Mouse (Mus musculus) heart, embryonic 13.5 days (tissue): ENCODE results near the gene Pakap. TPM values are rescaled to one million over a fixed set of nuclear protein-coding genes. Genes with fewer than 3 reads are reported as not detected.

Source experiments
- ATAC-seq: fragments of 200-750 bp; cut with Nextera tagmentation; 2 replicates; pipeline ENCODE4 v1.8.0; 2017; ENCODE audit warnings: moderate TSS enrichment; ENCODE audit not compliant: insufficient number of reproducible peaks, low FRiP score, low TSS enrichment; ENCODE audit errors: extremely low read depth
- H3K27ac ChIP-seq: fragments of 300-500 bp; sonication (generic); replicated peaks from 2 replicates; pipeline ENCODE4 v1.5.1; 2015; ENCODE audit warnings: moderate library complexity, mild to moderate bottlenecking, inconsistent platforms
- H3K27me3 ChIP-seq: fragments of 300-500 bp; sonication (generic); replicated peaks from 2 replicates; pipeline ENCODE4 v1.6.1; 2015; ENCODE audit warnings: mild to moderate bottlenecking, inconsistent platforms
- H3K36me3 ChIP-seq: fragments of 300-500 bp; sonication (generic); 2 replicates; pipeline ENCODE4 v1.6.1; 2015; ENCODE audit warnings: mild to moderate bottlenecking, inconsistent platforms
- H3K4me1 ChIP-seq: fragments of 300-500 bp; sonication (generic); 2 replicates; pipeline ENCODE4 v1.6.1; 2015; ENCODE audit warnings: inconsistent platforms
- H3K4me2 ChIP-seq: fragments of 300-500 bp; sonication (generic); 2 replicates; pipeline ENCODE4 v1.6.1; 2015; ENCODE audit warnings: inconsistent platforms, mild to moderate bottlenecking, moderate library complexity
- H3K4me3 ChIP-seq: fragments of 300-500 bp; sonication (generic); 2 replicates; pipeline ENCODE4 v1.5.1; 2015; ENCODE audit warnings: moderate library complexity, mild to moderate bottlenecking, inconsistent platforms
- H3K9ac ChIP-seq: fragments of 300-500 bp; sonication (generic); 2 replicates; pipeline ENCODE4 v1.6.1; 2015; ENCODE audit warnings: inconsistent platforms, mild to moderate bottlenecking, moderate library complexity
- H3K9me3 ChIP-seq: fragments of 300-500 bp; sonication (generic); 2 replicates; pipeline ENCODE4 v1.6.1; 2016; ENCODE audit warnings: inconsistent platforms
- WGBS: fragments of 180-500 bp; shearing (Covaris S2); methylation state at CpG from one replicate; pipeline ENCODE4 v1.1.7; 2015; ENCODE audit warnings: mixed read lengths; 5-methylcytosine and 5-hydroxymethylcytosine counted together
- polyA plus RNA-seq: library from polyadenylated mRNA; unstranded; fragments of >200 nt; fragmentation: Nextera tagmentation; extraction: Ambion mirVana; gene quantifications from 2 replicates; pipeline ENCODE4 v1.2.1, GENCODE M21; 2015

Pakap gene
- polyA plus RNA-seq, 1 experiment from 2014 or later = 49.3 TPM

- Histone ChIP-seq H3K4me2 (peak overlapping the region; percentile 82), H3K27me3 (no peaks in the 10 kb centered on the region), H3K36me3 (peaks cover 20% of the 10 kb centered on the region), H3K4me3 (peak overlapping the region; percentile 58), H3K9me3 (no peaks in the 10 kb centered on the region), H3K9ac (peak overlapping the region; percentile 91), H3K27ac (peak overlapping the region; percentile 95), H3K4me1 (peaks cover 81% of the 10 kb centered on the region)
- WGBS = 9% methylated on average over 12 of the region's 12 CpGs
- ATAC-seq = no peak
Observed at GRCm38 (mm10) chr4:57846381-57846990, 278.5 kb downstream of the Pakap start.

GRCm38 (mm10) chr4:57846991-57847422 is 279.0 kb downstream of the Pakap start:
- peak overlapping the region; percentile 91 for H3K9ac ChIP-seq
- peaks cover 82% of the 10 kb centered on the region for H3K4me1 ChIP-seq
- no peaks in the 10 kb centered on the region for H3K27me3 ChIP-seq
- peak overlapping the region; percentile 82 for H3K4me2 ChIP-seq
- whole genome bisulfite sequencing = 12% methylated on average over 8 of the region's 8 CpGs
- peak overlapping the region; percentile 58 for H3K4me3 ChIP-seq
- H3K9me3 ChIP-seq = no peaks in the 10 kb centered on the region
- peaks cover 25% of the 10 kb centered on the region for H3K36me3 ChIP-seq
- peak overlapping the region; percentile 95 for H3K27ac ChIP-seq
- no peak for ATAC-seq

- peaks cover 29% of the 10 kb centered on the region for H3K36me3 ChIP-seq
- H3K27me3 ChIP-seq = no peaks in the 10 kb centered on the region
- H3K27ac ChIP-seq = peak overlapping the region; percentile 95
- no peaks in the 10 kb centered on the region for H3K9me3 ChIP-seq
- no peak for ATAC-seq
- H3K9ac ChIP-seq = peak overlapping the region; percentile 91
- peak overlapping the region; percentile 82 for H3K4me2 ChIP-seq
- peaks cover 82% of the 10 kb centered on the region for H3K4me1 ChIP-seq
- peak overlapping the region; percentile 58 for H3K4me3 ChIP-seq
- 71% methylated on average over 3 of the region's 3 CpGs for WGBS
Observed at GRCm38 (mm10) chr4:57847676-57848075, 279.7 kb downstream of the Pakap start.

DNA sequence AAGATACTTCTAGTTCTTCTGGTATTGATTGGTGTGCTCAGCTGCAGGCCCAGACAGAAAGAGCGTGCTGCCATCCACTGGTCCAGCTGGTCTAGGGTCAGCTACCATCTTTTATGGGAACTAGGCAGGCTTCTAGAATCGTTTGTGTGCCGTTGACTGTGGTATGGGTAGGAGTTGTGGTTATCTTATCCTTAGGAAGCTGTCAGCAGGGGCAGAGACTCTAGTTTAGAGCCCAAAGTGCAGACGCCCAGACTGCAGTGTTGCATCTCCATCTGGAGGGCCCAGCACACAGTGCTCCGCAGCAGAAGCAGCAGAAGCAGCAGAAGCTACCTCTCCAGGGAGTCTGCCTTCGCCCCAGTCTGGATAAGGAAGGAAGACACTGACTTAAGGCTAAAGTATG is 281.5 kb downstream of the Pakap start:
- H3K4me1 ChIP-seq = peaks cover 74% of the 10 kb centered on the region
- H3K4me3 ChIP-seq = no peak overlapping the region
- peak overlapping the region; percentile 40 for H3K27ac ChIP-seq
- 37% methylated on average over 6 of the region's 6 CpGs for WGBS
- no peaks in the 10 kb centered on the region for H3K27me3 ChIP-seq
- no peak for ATAC-seq
- H3K9me3 ChIP-seq = no peaks in the 10 kb centered on the region
- H3K9ac ChIP-seq = peak overlapping the region; percentile 14; the same call in 1 of the 2 replicates
- peaks cover 34% of the 10 kb centered on the region for H3K36me3 ChIP-seq
- H3K4me2 ChIP-seq = no peak overlapping the region

DNA sequence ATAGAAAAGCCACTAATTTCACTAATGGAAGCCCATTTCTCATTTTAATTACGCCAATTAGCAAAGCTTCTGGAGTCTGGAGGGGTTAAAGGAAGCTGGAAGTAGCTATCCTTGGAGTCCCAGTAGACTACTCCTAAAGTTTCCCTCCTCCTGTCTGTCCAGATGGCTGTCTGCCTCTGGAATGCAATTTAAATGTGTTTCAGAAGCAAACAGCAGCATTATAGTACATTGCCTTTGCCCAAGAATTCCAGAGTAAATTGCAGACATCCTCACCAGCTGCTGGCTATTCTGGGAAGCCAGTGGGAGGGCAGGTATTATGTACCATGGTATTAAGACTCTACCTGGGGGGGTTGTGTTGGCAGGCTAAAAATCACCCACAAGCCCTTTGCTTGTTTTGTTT is 283.8 kb downstream of the Pakap start:
- Histone ChIP-seq H3K4me1 (peaks cover 54% of the 10 kb centered on the region), H3K9ac (no peak overlapping the region), H3K4me2 (no peak overlapping the region), H3K27ac (no peak overlapping the region), H3K4me3 (no peak overlapping the region), H3K9me3 (no peaks in the 10 kb centered on the region), H3K27me3 (no peaks in the 10 kb centered on the region), H3K36me3 (peaks cover 56% of the 10 kb centered on the region)
- WGBS = 70% methylated on average over 1 of the region's 1 CpGs
- ATAC-seq = no peak

DNA sequence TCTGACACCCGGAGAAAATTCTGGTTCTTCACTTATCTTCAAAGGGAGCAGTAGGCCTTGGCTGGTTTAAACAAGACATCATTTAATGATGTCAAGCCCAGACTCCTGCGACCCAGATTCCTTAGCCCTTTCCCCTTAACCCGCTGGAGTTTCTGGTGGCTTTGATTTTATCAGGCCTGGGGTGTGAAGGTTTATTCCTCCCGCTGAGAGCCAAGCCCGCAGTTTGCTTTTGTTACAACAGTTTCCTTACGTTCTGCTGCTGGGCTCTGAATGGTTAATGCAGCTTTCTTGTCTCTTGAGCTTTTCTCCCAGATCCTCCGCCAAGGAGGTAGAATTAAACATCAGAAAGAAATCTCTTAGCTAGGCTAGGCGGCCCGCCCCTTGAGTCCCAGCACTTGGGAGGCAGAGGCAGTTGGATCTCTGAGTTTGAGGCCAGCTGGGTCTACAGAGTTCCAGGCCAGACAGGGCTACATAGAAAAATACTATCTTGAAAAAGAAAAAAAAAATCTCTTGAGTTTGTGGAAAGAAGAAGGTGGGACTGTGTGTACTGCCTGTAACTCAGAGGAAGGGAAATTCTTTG is 284.6 kb downstream of the Pakap start:
- H3K9ac ChIP-seq = no peak overlapping the region
- peaks cover 65% of the 10 kb centered on the region for H3K36me3 ChIP-seq
- ATAC-seq = no peak
- no peaks in the 10 kb centered on the region for H3K27me3 ChIP-seq
- H3K4me1 ChIP-seq = peaks cover 46% of the 10 kb centered on the region
- no peak overlapping the region for H3K4me3 ChIP-seq
- 29% methylated on average over 9 of the region's 9 CpGs for WGBS
- H3K27ac ChIP-seq = peak overlapping the region; percentile 61
- H3K4me2 ChIP-seq = no peak overlapping the region
- no peaks in the 10 kb centered on the region for H3K9me3 ChIP-seq

DNA sequence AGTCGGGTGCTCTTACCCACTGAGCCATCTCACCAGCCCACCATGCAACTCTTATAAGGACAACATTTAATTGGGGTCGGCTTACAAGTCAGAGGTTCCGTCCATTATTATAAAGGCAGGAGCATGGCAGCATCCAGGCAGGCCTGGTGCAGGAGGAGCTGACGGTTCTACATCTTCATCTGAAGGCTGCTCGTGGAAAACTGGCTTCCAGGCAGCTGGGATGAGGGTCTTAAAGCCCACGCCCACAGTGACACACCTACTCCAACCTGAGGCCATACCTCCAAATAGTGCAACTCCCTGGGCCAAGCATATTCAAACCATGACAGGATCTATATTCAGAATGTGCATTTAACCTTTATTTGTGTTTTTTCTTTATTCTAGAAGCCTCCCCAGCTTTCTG is 286.2 kb downstream of the Pakap start:
- 74% methylated on average over 6 of the region's 6 CpGs for WGBS
- peaks cover 77% of the 10 kb centered on the region for H3K36me3 ChIP-seq
- ATAC-seq = no peak

GRCm38 (mm10) chr4:57855281-57855941 is 287.4 kb downstream of the Pakap start:
- no peak overlapping the region for H3K4me2 ChIP-seq
- H3K27ac ChIP-seq = no peak overlapping the region
- H3K36me3 ChIP-seq = peaks cover 79% of the 10 kb centered on the region
- H3K9me3 ChIP-seq = no peaks in the 10 kb centered on the region
- no peaks in the 10 kb centered on the region for H3K27me3 ChIP-seq
- 72% methylated on average over 18 of the region's 18 CpGs for WGBS
- H3K4me3 ChIP-seq = no peak overlapping the region
- H3K9ac ChIP-seq = no peak overlapping the region
- ATAC-seq = no peak
- H3K4me1 ChIP-seq = peaks cover 51% of the 10 kb centered on the region

More for the DNA sequence above, 286.2 kb downstream of the Pakap start:
- Histone ChIP-seq H3K9ac (no peak overlapping the region), H3K27me3 (no peaks in the 10 kb centered on the region), H3K9me3 (no peaks in the 10 kb centered on the region), H3K4me1 (peaks cover 47% of the 10 kb centered on the region), H3K4me2 (no peak overlapping the region), H3K4me3 (no peak overlapping the region), H3K27ac (no peak overlapping the region)

- no peaks in the 10 kb centered on the region for H3K9me3 ChIP-seq
- H3K4me3 ChIP-seq = no peak overlapping the region
- H3K4me1 ChIP-seq = peaks cover 54% of the 10 kb centered on the region
- WGBS = 90% methylated on average over 10 of the region's 10 CpGs
- H3K27me3 ChIP-seq = no peaks in the 10 kb centered on the region
- H3K36me3 ChIP-seq = peaks cover 76% of the 10 kb centered on the region
- H3K9ac ChIP-seq = no peak overlapping the region
- H3K27ac ChIP-seq = no peak overlapping the region
- ATAC-seq = no peak
- no peak overlapping the region for H3K4me2 ChIP-seq
Observed at GRCm38 (mm10) chr4:57856673-57857072, 288.7 kb downstream of the Pakap start.

DNA sequence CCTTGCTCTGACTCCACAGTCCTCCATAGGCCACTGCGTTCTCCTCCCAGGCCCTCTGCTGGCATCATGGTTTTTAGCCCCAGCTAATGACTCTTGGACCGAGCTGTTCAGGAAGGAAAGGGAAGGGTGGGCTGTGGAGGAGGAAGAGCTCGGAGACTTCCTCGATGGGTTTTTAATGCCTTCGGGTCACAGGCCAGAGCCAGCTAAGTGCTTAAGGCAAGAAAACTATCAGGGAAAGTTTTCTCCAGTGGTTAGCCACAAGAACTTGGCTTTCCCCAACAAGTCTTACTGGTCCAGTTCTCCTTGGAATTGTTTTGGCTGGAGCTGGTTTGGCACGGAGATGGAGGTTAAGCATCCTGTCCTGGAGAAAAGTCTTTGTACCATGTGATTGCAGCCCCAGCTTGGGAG is 292.2 kb downstream of the Pakap start:
- no peak overlapping the region for H3K9ac ChIP-seq
- H3K4me3 ChIP-seq = no peak overlapping the region
- H3K36me3 ChIP-seq = peaks cover 57% of the 10 kb centered on the region
- no peak overlapping the region for H3K27ac ChIP-seq
- no peak overlapping the region for H3K4me2 ChIP-seq
- no peaks in the 10 kb centered on the region for H3K9me3 ChIP-seq
- no peaks in the 10 kb centered on the region for H3K27me3 ChIP-seq
- WGBS = 66% methylated on average over 6 of the region's 6 CpGs
- no peak for ATAC-seq
- H3K4me1 ChIP-seq = peaks cover 50% of the 10 kb centered on the region

- Histone ChIP-seq H3K4me1 (peaks cover 59% of the 10 kb centered on the region), H3K36me3 (peaks cover 57% of the 10 kb centered on the region), H3K4me3 (no peak overlapping the region), H3K27ac (no peak overlapping the region), H3K9me3 (no peaks in the 10 kb centered on the region), H3K9ac (no peak overlapping the region), H3K27me3 (no peaks in the 10 kb centered on the region), H3K4me2 (no peak overlapping the region)
- ATAC-seq = no peak
- whole genome bisulfite sequencing = 65% methylated on average over 6 of the region's 6 CpGs
Observed at GRCm38 (mm10) chr4:57861166-57861565, 293.2 kb downstream of the Pakap start.
